Mouse (Mus musculus): ENCODE measurements around the gene Wsb2. TPM values are rescaled to one million over a fixed set of nuclear protein-coding genes. Genes with fewer than 3 reads are reported as not detected.

Gene Wsb2
- polyA plus RNA-seq, 1 experiment from 2014 or later: 63.7 TPM

- ATAC-seq (no peak), DNase-seq (ENCODE audit: low spot score) (no peak)
- Histone ChIP-seq H3K9me3 (ENCODE audit: low read length) (no peaks in the 10 kb centered on the region), H3K4me2 (replicated peaks; ENCODE audit: low read depth, low read length) (no peak overlapping the region), H3K36me3 (ENCODE audit: insufficient read depth, low read length) (peaks cover 17% of the 10 kb centered on the region), H3K4me1 (ENCODE audit: insufficient read depth, low read depth, low read length) (no peaks in the 10 kb centered on the region), H3K27ac (ENCODE audit: low read length) (no peak overlapping the region), H3K27me3 (replicated peaks; ENCODE audit: insufficient read depth, low read length) (no peaks in the 10 kb centered on the region), H3K4me3 (ENCODE audit: low read depth, low read length) (no peak overlapping the region), H3K9ac (replicated peaks; ENCODE audit: low read depth) (no peak overlapping the region)
- TF ChIP-seq EP300 (IDR thresholded peaks at IDR 0.05): no peak
- no peak for TF ChIP-seq CTCF (IDR thresholded peaks at IDR 0.05)
- 60% methylated on average over 4 of the region's 4 CpGs for WGBS
These were observed 23.1 kb downstream of the Wsb2 start for GRCm38 (mm10) chr5:117380199-117380598.

- Histone ChIP-seq H3K9ac (replicated peaks; ENCODE audit: low read depth) (no peak overlapping the region), H3K27ac (ENCODE audit: low read length) (no peak overlapping the region), H3K4me3 (ENCODE audit: low read depth, low read length) (no peak overlapping the region), H3K36me3 (ENCODE audit: insufficient read depth, low read length) (peaks cover 11% of the 10 kb centered on the region; the same call in 1 of the 2 replicates), H3K4me2 (replicated peaks; ENCODE audit: low read depth, low read length) (no peak overlapping the region), H3K27me3 (replicated peaks; ENCODE audit: insufficient read depth, low read length) (no peaks in the 10 kb centered on the region), H3K4me1 (ENCODE audit: insufficient read depth, low read depth, low read length) (no peaks in the 10 kb centered on the region), H3K9me3 (ENCODE audit: low read length) (no peaks in the 10 kb centered on the region)
- 81% methylated on average over 7 of the region's 7 CpGs for WGBS
- DNase-seq (ENCODE audit: low spot score) (no peak), ATAC-seq (no peak)
- no peak for TF ChIP-seq EP300 (IDR thresholded peaks at IDR 0.05)
- TF ChIP-seq CTCF (IDR thresholded peaks at IDR 0.05): no peak
These were observed 24.7 kb downstream of the Wsb2 start for GRCm38 (mm10) chr5:117381785-117382184.

GRCm38 (mm10) chr5:117383198-117383597 lies 26.1 kb downstream of the Wsb2 start:
- Histone ChIP-seq H3K27me3 (replicated peaks; ENCODE audit: insufficient read depth, low read length) (no peaks in the 10 kb centered on the region), H3K4me1 (ENCODE audit: insufficient read depth, low read depth, low read length) (no peaks in the 10 kb centered on the region), H3K4me3 (ENCODE audit: low read depth, low read length) (no peak overlapping the region), H3K9me3 (ENCODE audit: low read length) (no peaks in the 10 kb centered on the region), H3K4me2 (replicated peaks; ENCODE audit: low read depth, low read length) (no peak overlapping the region), H3K36me3 (ENCODE audit: insufficient read depth, low read length) (peaks cover 11% of the 10 kb centered on the region; the same call in 1 of the 2 replicates), H3K9ac (replicated peaks; ENCODE audit: low read depth) (no peak overlapping the region), H3K27ac (ENCODE audit: low read length) (no peak overlapping the region)
- ATAC-seq: no peak
- 71% methylated on average over 12 of the region's 12 CpGs for WGBS
- TF ChIP-seq CTCF (IDR thresholded peaks at IDR 0.05) (no peak), EP300 (IDR thresholded peaks at IDR 0.05) (no peak)
- no peak for DNase-seq (ENCODE audit: low spot score)

- no peaks in the 10 kb centered on the region for H3K27me3 ChIP-seq (replicated peaks; ENCODE audit: insufficient read depth, low read length)
- peak overlapping the region; percentile 66 for H3K4me3 ChIP-seq (ENCODE audit: low read depth, low read length)
- WGBS: 3% methylated on average over 16 of the region's 16 CpGs
- peak overlapping the region; percentile 64 for H3K9ac ChIP-seq (replicated peaks; ENCODE audit: low read depth)
- peak; percentile 72 for ATAC-seq
- H3K4me1 ChIP-seq (ENCODE audit: insufficient read depth, low read depth, low read length): no peaks in the 10 kb centered on the region
- peak overlapping the region; percentile 43; the same call in 1 of the 2 replicates for H3K27ac ChIP-seq (ENCODE audit: low read length)
- TF ChIP-seq CTCF (IDR thresholded peaks at IDR 0.05) (peak; percentile 63), EP300 (IDR thresholded peaks at IDR 0.05) (no peak)
- no peaks in the 10 kb centered on the region for H3K36me3 ChIP-seq (ENCODE audit: insufficient read depth, low read length)
- peak overlapping the region; percentile 87 for H3K4me2 ChIP-seq (replicated peaks; ENCODE audit: low read depth, low read length)
- peak; percentile 79 for DNase-seq (ENCODE audit: low spot score)
- H3K9me3 ChIP-seq (ENCODE audit: low read length): no peaks in the 10 kb centered on the region
These were observed 31.2 kb downstream of the Wsb2 start for GRCm38 (mm10) chr5:117388296-117388751.

- DNase-seq (ENCODE audit: low spot score) (peak; percentile 98), ATAC-seq (peak; percentile 98)
- Histone ChIP-seq H3K4me1 (ENCODE audit: insufficient read depth, low read depth, low read length) (no peaks in the 10 kb centered on the region), H3K9ac (replicated peaks; ENCODE audit: low read depth) (peak within 1 kb of the TSS; percentile 64), H3K27me3 (replicated peaks; ENCODE audit: insufficient read depth, low read length) (no peaks in the 10 kb centered on the region), H3K27ac (ENCODE audit: low read length) (peak within 1 kb of the TSS; percentile 43; the same call in 1 of the 2 replicates), H3K36me3 (ENCODE audit: insufficient read depth, low read length) (no peaks in the 10 kb centered on the region), H3K4me2 (replicated peaks; ENCODE audit: low read depth, low read length) (peak within 1 kb of the TSS; percentile 87), H3K9me3 (ENCODE audit: low read length) (no peaks in the 10 kb centered on the region), H3K4me3 (ENCODE audit: low read depth, low read length) (peak within 1 kb of the TSS; percentile 66)
- TF ChIP-seq CTCF (IDR thresholded peaks at IDR 0.05) (0 out of 2 replicates have a peak, but pooled peaks have one; percentile 14), EP300 (IDR thresholded peaks at IDR 0.05) (no peak)
- 0% methylated on average over 28 of the region's 44 CpGs for WGBS
These were observed 31.8 kb downstream of the Wsb2 start, which contains the start of gene Rfc5 for GRCm38 (mm10) chr5:117388877-117389276. Gene Rfc5 (minus strand): TSS chr5:117389047.

GRCm38 (mm10) chr5:117390895-117391294 lies 33.8 kb downstream of the Wsb2 start:
- Histone ChIP-seq H3K4me2 (replicated peaks; ENCODE audit: low read depth, low read length) (no peak overlapping the region), H3K27ac (ENCODE audit: low read length) (no peak overlapping the region), H3K27me3 (replicated peaks; ENCODE audit: insufficient read depth, low read length) (no peaks in the 10 kb centered on the region), H3K36me3 (ENCODE audit: insufficient read depth, low read length) (no peaks in the 10 kb centered on the region), H3K9me3 (ENCODE audit: low read length) (no peaks in the 10 kb centered on the region), H3K4me1 (ENCODE audit: insufficient read depth, low read depth, low read length) (no peaks in the 10 kb centered on the region), H3K9ac (replicated peaks; ENCODE audit: low read depth) (no peak overlapping the region), H3K4me3 (ENCODE audit: low read depth, low read length) (no peak overlapping the region)
- DNase-seq (ENCODE audit: low spot score): no peak
- WGBS: 80% methylated on average over 1 of the region's 1 CpGs
- TF ChIP-seq CTCF (IDR thresholded peaks at IDR 0.05): no peak
- TF ChIP-seq EP300 (IDR thresholded peaks at IDR 0.05): no peak
- no peak for ATAC-seq
